Mouse (Mus musculus) 3T3-L1 (cell line): ENCODE data around the gene Six3.

Experiments
- DNase-seq: peaks from one replicate; pipeline ENCODE4 v3.0.0-alpha.2; 2015; ENCODE audit warnings: low read depth, low spot score

The Six3 gene

GRCm38 (mm10) chr17:85612526-85613265 is 712 bp upstream of the Six3 start:
- DNase-seq, result no peak

DNA sequence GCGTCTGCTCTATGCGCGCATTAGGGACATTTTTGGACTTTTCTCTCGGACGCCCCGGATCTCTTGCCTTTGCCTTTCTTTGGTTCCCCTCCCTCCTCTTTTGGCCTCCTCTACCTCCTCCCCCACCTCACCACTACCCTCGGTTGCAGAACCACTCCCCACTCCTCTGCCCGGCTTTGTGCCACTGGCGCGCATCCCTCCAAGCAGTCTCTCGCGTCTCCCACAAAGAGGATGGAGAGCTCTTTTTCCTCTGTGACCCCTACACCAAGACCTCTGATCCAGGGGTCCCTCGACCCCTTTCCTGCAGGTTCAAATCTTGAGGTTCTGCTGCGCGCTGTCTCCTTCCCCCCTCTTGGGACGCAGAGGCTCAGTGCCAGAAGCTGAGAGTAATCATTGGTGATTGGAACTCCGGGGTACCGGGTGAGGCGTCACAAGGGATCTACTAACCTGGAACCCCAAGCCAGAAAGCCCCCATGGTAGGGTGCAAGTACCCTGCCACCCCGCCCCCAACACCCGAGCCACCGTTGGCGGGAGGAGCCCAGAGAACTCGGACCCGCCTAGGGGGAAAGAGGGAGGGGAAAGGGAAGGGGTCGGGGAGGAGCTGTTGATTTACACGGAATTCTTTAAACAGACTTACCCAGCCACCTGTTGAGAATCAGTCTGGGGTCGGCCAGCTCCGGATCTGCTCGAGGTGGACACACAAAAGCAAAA is 758 bp downstream of the Six3 start:
- no peak for DNase-seq

GRCm38 (mm10) chr17:85614722-85615331 is 1.4 kb downstream of the Six3 start:
- no peak for DNase-seq

GRCm38 (mm10) chr17:85615586-85615985 is 2.2 kb downstream of the Six3 start:
- DNase-seq, result no peak

- DNase-seq, result no peak
Measured at GRCm38 (mm10) chr17:85616526-85617500, 3.4 kb downstream of the Six3 start.

GRCm38 (mm10) chr17:85617566-85618358 is 4.4 kb downstream of the Six3 start:
- DNase-seq, result no peak

GRCm38 (mm10) chr17:85618359-85619112 is 5.1 kb downstream of the Six3 start:
- no peak for DNase-seq

GRCm38 (mm10) chr17:85619113-85620085 is 6.0 kb downstream of the Six3 start:
- DNase-seq, result no peak

GRCm38 (mm10) chr17:85620086-85620481 is 6.7 kb downstream of the Six3 start:
- DNase-seq, result no peak

DNA sequence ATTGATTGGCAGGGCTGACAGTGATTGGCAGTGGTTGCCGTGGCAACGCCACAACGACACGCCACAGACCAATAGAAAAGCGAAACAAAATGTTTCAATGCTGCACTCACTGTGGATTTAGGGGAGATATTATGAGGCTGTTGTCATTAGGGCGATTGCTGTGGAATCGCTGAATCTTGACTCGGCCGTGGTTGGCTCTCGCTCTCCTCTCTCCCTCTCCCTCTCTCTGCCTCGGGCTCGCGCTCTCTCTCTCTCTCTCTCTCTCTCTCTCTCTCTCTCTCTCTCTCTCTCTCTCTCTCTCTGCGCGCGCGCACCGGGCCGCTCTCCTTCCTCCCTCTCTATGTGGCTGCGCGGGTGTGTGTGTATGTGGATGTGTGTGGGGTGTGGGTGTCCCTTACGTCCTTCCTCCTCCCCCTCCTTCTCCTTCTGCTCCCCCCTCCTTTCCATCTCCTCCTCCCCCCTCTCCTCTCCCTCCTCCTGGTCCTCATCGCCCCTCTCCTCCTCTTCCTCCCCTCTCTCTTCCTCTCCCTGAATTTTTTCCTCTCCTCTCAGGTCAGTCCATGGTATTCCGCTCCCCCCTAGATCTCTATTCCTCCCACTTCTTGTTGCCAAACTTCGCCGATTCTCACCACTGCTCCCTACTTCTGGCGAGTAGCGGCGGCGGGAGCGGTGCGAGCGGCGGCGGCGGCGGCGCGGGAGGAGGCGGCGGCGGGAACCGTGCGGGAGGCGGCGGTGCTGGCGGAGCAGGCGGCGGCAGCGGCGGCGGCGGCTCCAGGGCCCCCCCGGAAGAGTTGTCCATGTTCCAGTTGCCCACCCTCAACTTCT is 7.5 kb downstream of the Six3 start:
- DNase-seq, result no peak

DNA sequence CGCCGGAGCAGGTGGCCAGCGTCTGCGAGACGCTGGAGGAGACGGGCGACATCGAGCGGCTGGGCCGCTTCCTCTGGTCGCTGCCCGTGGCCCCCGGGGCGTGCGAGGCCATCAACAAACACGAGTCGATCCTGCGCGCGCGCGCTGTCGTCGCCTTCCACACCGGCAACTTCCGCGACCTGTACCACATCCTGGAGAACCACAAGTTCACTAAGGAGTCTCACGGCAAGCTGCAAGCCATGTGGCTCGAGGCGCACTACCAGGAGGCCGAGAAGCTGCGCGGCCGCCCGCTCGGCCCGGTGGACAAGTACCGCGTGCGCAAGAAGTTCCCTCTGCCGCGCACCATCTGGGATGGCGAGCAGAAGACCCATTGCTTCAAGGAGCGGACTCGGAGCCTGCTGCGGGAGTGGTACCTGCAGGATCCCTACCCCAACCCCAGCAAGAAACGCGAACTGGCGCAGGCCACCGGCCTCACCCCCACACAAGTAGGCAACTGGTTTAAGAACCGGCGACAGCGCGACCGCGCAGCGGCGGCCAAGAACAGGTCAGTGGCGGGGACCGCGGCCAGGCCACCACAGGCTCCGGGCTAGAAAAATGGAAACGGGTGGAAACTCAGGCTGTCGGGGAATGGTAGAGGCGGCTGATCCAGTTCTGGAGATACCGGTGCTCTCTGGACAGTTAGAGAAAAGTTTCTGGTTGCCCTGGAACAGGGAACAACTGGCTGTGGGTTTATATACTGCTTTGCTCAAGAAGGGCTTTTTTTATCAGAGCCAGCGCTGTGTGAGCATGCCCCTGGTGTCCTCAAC is 8.3 kb downstream of the Six3 start:
- DNase-seq, result no peak

GRCm38 (mm10) chr17:85622493-85623157 is 9.2 kb downstream of the Six3 start:
- no peak for DNase-seq

DNA sequence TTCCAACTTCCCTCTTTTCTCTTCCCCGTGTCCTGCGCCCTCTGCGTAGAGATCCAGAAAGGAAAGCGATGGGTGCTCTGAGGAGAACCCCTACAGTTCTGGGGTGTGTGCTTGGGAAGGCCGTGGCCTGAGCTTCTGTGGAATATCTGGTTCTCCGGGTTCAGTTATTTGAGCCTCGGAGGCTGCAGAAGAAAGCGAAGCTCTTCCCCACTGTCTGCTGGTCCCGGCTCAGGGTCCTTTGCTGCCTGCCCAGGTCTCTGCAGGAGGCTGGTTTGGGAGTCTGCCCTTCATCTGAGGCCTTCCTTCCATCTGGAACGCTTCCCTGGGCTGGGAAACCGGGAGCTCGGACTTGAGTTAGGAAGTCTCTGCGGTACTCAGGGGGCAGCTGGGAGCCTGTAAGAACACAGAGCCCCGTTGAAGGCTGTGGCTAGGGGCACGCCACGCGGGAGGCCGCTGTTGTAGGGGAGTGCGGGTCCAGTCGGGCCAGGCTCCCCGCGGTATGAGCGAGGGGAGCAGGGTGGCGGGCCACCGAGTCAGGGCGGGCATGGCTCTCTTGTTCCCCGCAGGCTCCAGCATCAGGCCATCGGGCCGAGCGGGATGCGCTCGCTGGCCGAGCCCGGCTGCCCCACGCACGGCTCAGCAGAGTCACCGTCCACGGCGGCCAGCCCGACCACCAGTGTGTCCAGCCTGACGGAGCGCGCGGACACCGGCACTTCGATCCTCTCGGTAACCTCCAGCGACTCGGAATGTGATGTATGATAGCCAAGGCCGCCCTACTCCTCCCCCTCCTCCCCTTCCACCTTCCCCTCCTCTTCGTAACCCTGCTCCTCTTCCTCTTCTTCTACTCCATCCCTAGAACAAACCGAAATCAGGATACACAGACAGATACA is 10.0 kb downstream of the Six3 start:
- DNase-seq, result no peak

DNA sequence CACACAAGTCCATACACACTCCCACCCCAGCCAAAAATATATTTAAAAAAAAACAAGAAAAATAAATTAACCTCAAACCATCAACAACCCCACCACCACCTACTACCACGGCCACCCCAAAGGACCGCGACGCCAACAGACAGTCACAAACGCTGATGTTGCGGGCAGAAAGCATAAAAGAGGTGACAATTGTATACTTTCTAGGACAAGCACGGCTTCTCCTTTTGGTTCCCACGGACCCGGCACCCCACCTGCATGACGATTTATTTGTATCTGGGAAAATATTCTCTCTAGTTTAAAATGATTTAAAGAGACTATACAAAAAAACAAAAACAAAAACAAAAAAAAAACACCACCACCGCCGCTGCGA is 10.6 kb downstream of the Six3 start:
- DNase-seq, result no peak
